Mouse (Mus musculus) heart, adult 2 months (tissue): ENCODE results near the gene Tuba1a.

Source experiments
- CTCF ChIP-seq: fragments of 200-600 bp; IDR thresholded peaks from 2 replicates; pipeline ENCODE4 v1.8.1; 2022; ENCODE audit warnings: antibody characterized with exemption, mild to moderate bottlenecking, moderate library complexity
- EP300 ChIP-seq: fragments of 200-500 bp; IDR thresholded peaks from 2 replicates; pipeline ENCODE4 v1.6.1; 2011; ENCODE audit warnings: low read depth, low read length, control low read depth; ENCODE audit not compliant: insufficient read depth
- POLR2A ChIP-seq: fragments of 200-500 bp; IDR thresholded peaks from 2 replicates; pipeline ENCODE4 v1.6.1; 2011; ENCODE audit warnings: mild to moderate bottlenecking, low read depth, low read length, control low read depth; ENCODE audit not compliant: insufficient read depth

GRCm38 (mm10) chr15:98985240-98985981, 31.9 kb upstream of the Tuba1a start:
- peak; percentile 99 for TF ChIP-seq POLR2A
- no peak for TF ChIP-seq CTCF
- TF ChIP-seq EP300 = peak; percentile 97
